In the genomic region with DNA sequence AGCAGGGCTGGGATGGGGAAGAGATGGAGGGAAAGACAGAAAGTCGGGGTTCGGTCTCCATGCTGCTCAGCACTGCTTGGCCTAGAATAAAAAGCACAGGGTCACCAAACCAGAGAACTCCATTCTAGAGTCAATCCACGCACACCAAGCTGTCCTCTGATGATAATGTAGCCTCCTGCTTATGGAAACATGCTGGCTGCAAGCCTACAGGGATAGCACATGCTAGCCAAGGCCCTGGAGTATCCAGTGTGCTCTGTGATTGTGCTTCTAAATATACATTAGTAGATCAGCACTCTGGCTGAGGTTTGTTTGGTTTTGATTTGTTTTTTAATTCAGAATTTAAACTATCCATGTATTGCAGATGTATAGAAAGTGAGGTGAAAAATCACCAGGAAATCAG, we compare ENCODE assay signal across 19 mouse cellular contexts. TPM values are rescaled to one million over a fixed set of nuclear protein-coding genes. Genes with fewer than 3 reads are reported as not detected.
DNase-seq lines count a peak whose midpoint lies in the region; ATAC-seq lines count a peak whose summit lies in the region.
"Had no signal": no experiment of that assay in that cellular context is flagged by ENCODE, and none has a peak within 500 bp of the region (broad histone marks: within the 10 kb centered on the region; RNA-seq: fewer than 3 reads in every experiment).

No protein-coding gene starts in this region.

- no peak overlapping the region for H3K9ac ChIP-seq in heart, embryonic 12.5 days
- H3K9ac ChIP-seq: embryonic facial prominence, embryonic 12.5 days; forebrain, postnatal 0 days; hindbrain, embryonic 13.5 days; liver, embryonic 15.5 days; lung, embryonic 15.5 days had no signal

- H3K36me3 ChIP-seq in heart, embryonic 12.5 days = no peaks in the 10 kb centered on the region
- H3K36me3 ChIP-seq: embryonic facial prominence, embryonic 12.5 days; hindbrain, embryonic 13.5 days; liver, embryonic 15.5 days; lung, embryonic 15.5 days had no signal

- H3K27me3 ChIP-seq in heart, embryonic 12.5 days (replicated peaks) = no peaks in the 10 kb centered on the region; the same call in 1 of the 2 replicates
- H3K27me3 ChIP-seq: embryonic facial prominence, embryonic 12.5 days; hindbrain, embryonic 13.5 days; liver, embryonic 15.5 days; lung, embryonic 15.5 days had no signal

- H3K4me1 ChIP-seq in heart, embryonic 12.5 days (replicated peaks) = no peaks in the 10 kb centered on the region
- H3K4me1 ChIP-seq: embryonic facial prominence, embryonic 12.5 days; hindbrain, embryonic 13.5 days; liver, embryonic 15.5 days; lung, embryonic 15.5 days had no signal

- peak; percentile 31 for DNase-seq in heart, adult 8-10 months (ENCODE audit: low spot score)
- DNase-seq in cerebellum, adult 9-11 months = peak; percentile 15
- DNase-seq in heart, postnatal 10 days = peak; percentile 22 to 62
- DNase-seq in right cerebral cortex, postnatal 36 days (ENCODE audit: low spot score in 2 of 2) = no peak
- no peak for DNase-seq in gastrocnemius, postnatal 4 days (ENCODE audit: low spot score in 2 of 2)
- DNase-seq in gastrocnemius, postnatal 25 days = no peak
- DNase-seq: adrenal gland, adult 8-10 months; forebrain, postnatal 0 days; kidney, adult 11 months; kidney, postnatal 4 days; liver; lung, postnatal 36 days; midbrain, embryonic 14.5 days; spleen, adult 18-20 months had no signal

- H3K4me2 ChIP-seq in heart, embryonic 12.5 days = no peak overlapping the region
- H3K4me2 ChIP-seq: embryonic facial prominence, embryonic 12.5 days; hindbrain, embryonic 13.5 days; liver, embryonic 15.5 days; lung, embryonic 15.5 days had no signal

- H3K4me3 ChIP-seq in heart, embryonic 12.5 days = no peak overlapping the region
- H3K4me3 ChIP-seq: embryonic facial prominence, embryonic 12.5 days; hindbrain, embryonic 13.5 days; liver, embryonic 15.5 days; lung, embryonic 15.5 days had no signal

- 82% methylated on average over 3 of the region's 3 CpGs for WGBS in heart, embryonic 12.5 days

- no peaks in the 10 kb centered on the region for H3K9me3 ChIP-seq in heart, embryonic 12.5 days (replicated peaks)
- H3K9me3 ChIP-seq: embryonic facial prominence, embryonic 12.5 days; hindbrain, embryonic 13.5 days; liver, embryonic 15.5 days; lung, embryonic 15.5 days had no signal

- no peak overlapping the region for H3K27ac ChIP-seq in heart, embryonic 12.5 days (ENCODE audit: poor library complexity, severe bottlenecking)
- H3K27ac ChIP-seq: embryonic facial prominence, embryonic 12.5 days; hindbrain, embryonic 13.5 days; liver, embryonic 15.5 days; lung, embryonic 15.5 days had no signal

- intact Hi-C loops in heart, postnatal 10 days (cut with DNase I) = no loop called here

- no peak for ATAC-seq in heart, embryonic 12.5 days (ENCODE audit: insufficient number of reproducible peaks, low FRiP score)
- ATAC-seq: forebrain, postnatal 0 days had no signal

RNA-seq across cellular contexts. Expression of a gene that starts 30.6 kb away (rescaled TPM):
- 1 to 10 TPM; 1.6 to 2.7 (median 2.1) TPM for total RNA-seq in heart, adult 8-10 months (2022)
- 2.7 and 3.1 TPM in 2 replicates for polyA plus RNA-seq in heart, embryonic 12.5 days (2016; fragmentation: Nextera tagmentation; extraction: Ambion mirVana)
- 1 to 10 TPM; 1.9 to 2.8 TPM for total RNA-seq in heart, postnatal 10 days (2021)
- total RNA-seq in gastrocnemius, postnatal 4 days (2021) = 1 to 10 TPM; 2.2 to 2.7 TPM
- total RNA-seq in gastrocnemius, postnatal 25 days (2021) = 1 to 10 TPM in 1 of 2 experiments, under 1 TPM in 1; 0.77 to 1.4 TPM

RNA-seq across cellular contexts. Expression of a gene that starts 57.0 kb away (rescaled TPM):
- total RNA-seq in heart, adult 8-10 months (2022) = 10 to 100 TPM in 1 of 4 experiments, 1 to 10 TPM in 3; 7.1 to 11.2 (median 7.6) TPM
- 47.5 and 50.8 TPM in 2 replicates for polyA plus RNA-seq in heart, embryonic 12.5 days (2016; fragmentation: Nextera tagmentation; extraction: Ambion mirVana)
- 10 to 100 TPM in 1 of 2 experiments, 1 to 10 TPM in 1; 9.6 to 10.6 TPM for total RNA-seq in heart, postnatal 10 days (2021)
- total RNA-seq in gastrocnemius, postnatal 4 days (2021) = 10 to 100 TPM; 18.5 to 23.6 TPM
- total RNA-seq in gastrocnemius, postnatal 25 days (2021) = 1 to 10 TPM; 2.6 to 2.9 TPM

Comparison
In these comparisons a context has a peak if more than half of its experiments do, and no peak if none do; other contexts are left out.
1. DNase-seq: peak in heart, adult 8-10 months (single experiment), cerebellum, adult 9-11 months (single experiment) and heart, postnatal 10 days (2 of 2); none in right cerebral cortex, postnatal 36 days (0 of 2), gastrocnemius, postnatal 4 days (0 of 2) and gastrocnemius, postnatal 25 days (single experiment).